Mouse (Mus musculus) left cerebral cortex, adult 9 months (tissue): ENCODE data around the gene Csta1.
"Not testable (repeated sequence)": the region's sequence is repeated elsewhere in the genome, so short reads cannot be mapped to it uniquely, and the experiment has no call there.

Experiments used
- DNase-seq, 2 experiments: peaks; one replicate each; pipeline ENCODE4 v3.0.0; 2022; ENCODE audit warnings: low spot score in 2 of 2

Gene Csta1

GRCm38 (mm10) chr16:36131141-36131540 lies at the start of gene Csta1:
Csta1 (minus strand) TSS chr16:36131241.
- DNase-seq: no peak

GRCm38 (mm10) chr16:36179910-36180309 lies 48.9 kb upstream of the Csta1 start:
- DNase-seq: no peak

- no peak for DNase-seq
These were observed 45.1 kb upstream of the Csta1 start for GRCm38 (mm10) chr16:36176108-36176507.

GRCm38 (mm10) chr16:36167841-36168240 lies 36.8 kb upstream of the Csta1 start:
- not testable (repeated sequence) for DNase-seq

- no peak for DNase-seq
These were observed 25.4 kb upstream of the Csta1 start, which contains the start of gene Stfa2l1 for GRCm38 (mm10) chr16:36156402-36156975. Stfa2l1 (plus strand) TSS chr16:36156811.

- no peak for DNase-seq
These were observed 7.2 kb upstream of the Csta1 start for GRCm38 (mm10) chr16:36138201-36138600.

GRCm38 (mm10) chr16:36128092-36128491 lies 2.9 kb downstream of the Csta1 start:
- DNase-seq: no peak

- not testable (repeated sequence) for DNase-seq
These were observed 15.3 kb downstream of the Csta1 start for GRCm38 (mm10) chr16:36115751-36116150.

GRCm38 (mm10) chr16:36111486-36111885 lies 19.6 kb downstream of the Csta1 start:
- not testable (repeated sequence) for DNase-seq

- no peak for DNase-seq
These were observed 28.8 kb downstream of the Csta1 start for GRCm38 (mm10) chr16:36102211-36102610.

GRCm38 (mm10) chr16:36101526-36101925 lies 29.5 kb downstream of the Csta1 start:
- DNase-seq: no peak

GRCm38 (mm10) chr16:36097813-36098499 lies 33.1 kb downstream of the Csta1 start:
- not testable (repeated sequence) for DNase-seq

- DNase-seq: no peak
These were observed 37.0 kb downstream of the Csta1 start for GRCm38 (mm10) chr16:36094079-36094478.

GRCm38 (mm10) chr16:36090785-36091509 lies 40.1 kb downstream of the Csta1 start:
- no peak for DNase-seq

- DNase-seq: no peak
These were observed 41.0 kb downstream of the Csta1 start for GRCm38 (mm10) chr16:36089850-36090616.

GRCm38 (mm10) chr16:36089065-36089464 lies 42.0 kb downstream of the Csta1 start:
- DNase-seq: no peak

GRCm38 (mm10) chr16:36087846-36088245 lies 43.2 kb downstream of the Csta1 start:
- no peak for DNase-seq

GRCm38 (mm10) chr16:36079916-36080315 lies 51.1 kb downstream of the Csta1 start:
- DNase-seq: no peak

GRCm38 (mm10) chr16:36074772-36075171 lies 56.3 kb downstream of the Csta1 start:
- DNase-seq: no peak

- no peak for DNase-seq
These were observed 58.5 kb downstream of the Csta1 start for GRCm38 (mm10) chr16:36072410-36073011.
